Mouse (Mus musculus) ES-Bruce4 (cell line): ENCODE results near the gene Kcne4. TPM values are rescaled to one million over a fixed set of nuclear protein-coding genes. Genes with fewer than 3 reads are reported as not detected.

Source experiments
- H3K27ac ChIP-seq: 2 replicates; pipeline ENCODE4 v1.5.1; 2012; ENCODE audit warnings: low read length, inconsistent platforms; ENCODE audit not compliant: insufficient read depth
- H3K27me3 ChIP-seq: 2 replicates; pipeline ENCODE4 v1.6.1; 2012; ENCODE audit warnings: mild to moderate bottlenecking, low read length, inconsistent platforms; ENCODE audit not compliant: control insufficient read depth, poor library complexity, insufficient read depth, severe bottlenecking
- H3K36me3 ChIP-seq: 2 replicates; pipeline ENCODE4 v1.6.1; 2012; ENCODE audit warnings: inconsistent platforms, mild to moderate bottlenecking, low read length, moderate library complexity; ENCODE audit not compliant: control insufficient read depth, poor library complexity, insufficient read depth, severe bottlenecking
- H3K4me1 ChIP-seq: one replicate; pipeline ENCODE4 v1.8.1; 2011; ENCODE audit warnings: low read length; ENCODE audit not compliant: control insufficient read depth, insufficient read depth
- H3K4me3 ChIP-seq: 2 replicates; pipeline ENCODE4 v1.5.1; 2011; ENCODE audit warnings: low read depth, mild to moderate bottlenecking, low read length
- H3K9ac ChIP-seq: 2 replicates; pipeline ENCODE4 v1.6.1; 2012; ENCODE audit warnings: low read depth, mild to moderate bottlenecking, inconsistent platforms; ENCODE audit not compliant: poor library complexity, severe bottlenecking
- H3K9me3 ChIP-seq: replicated peaks from 2 replicates; pipeline ENCODE4 v1.6.1; 2012; ENCODE audit warnings: mild to moderate bottlenecking, low read length, inconsistent platforms; ENCODE audit not compliant: control insufficient read depth, poor library complexity, insufficient read depth, severe bottlenecking
- CTCF ChIP-seq: IDR thresholded peaks from one replicate; pipeline ENCODE4 v1.8.1; 2011; ENCODE audit warnings: low read depth, low read length
- EP300 ChIP-seq: IDR thresholded peaks from 2 replicates; pipeline ENCODE4 v1.6.1; 2011; ENCODE audit warnings: low read depth, low read length; ENCODE audit not compliant: insufficient read depth
- POLR2A ChIP-seq: IDR thresholded peaks from one replicate; pipeline ENCODE4 v1.8.1; 2011; ENCODE audit warnings: low read length; ENCODE audit not compliant: insufficient read depth
- polyA plus RNA-seq: library from polyadenylated mRNA; stranded (reverse); fragments of >200 nt; gene quantifications from 2 replicates; pipeline ENCODE4 v1.2.4, GENCODE M21; 2011; ENCODE audit warnings: low read depth; ENCODE audit not compliant: missing spikeins, insufficient read depth, insufficient read length

The Kcne4 gene
- polyA plus RNA-seq, 1 experiment = not detected

- H3K27me3 ChIP-seq = no peaks in the 10 kb centered on the region
- no peaks in the 10 kb centered on the region for H3K36me3 ChIP-seq
- no peak overlapping the region for H3K27ac ChIP-seq
- no peak overlapping the region for H3K4me3 ChIP-seq
- H3K9me3 ChIP-seq = no peaks in the 10 kb centered on the region
- TF ChIP-seq EP300 = no peak
- no peak for TF ChIP-seq POLR2A
- no peak for TF ChIP-seq CTCF
- no peak overlapping the region for H3K9ac ChIP-seq
- no peaks in the 10 kb centered on the region for H3K4me1 ChIP-seq
Observed at GRCm38 (mm10) chr1:78846471-78846870, 29.9 kb downstream of the Kcne4 start.

DNA sequence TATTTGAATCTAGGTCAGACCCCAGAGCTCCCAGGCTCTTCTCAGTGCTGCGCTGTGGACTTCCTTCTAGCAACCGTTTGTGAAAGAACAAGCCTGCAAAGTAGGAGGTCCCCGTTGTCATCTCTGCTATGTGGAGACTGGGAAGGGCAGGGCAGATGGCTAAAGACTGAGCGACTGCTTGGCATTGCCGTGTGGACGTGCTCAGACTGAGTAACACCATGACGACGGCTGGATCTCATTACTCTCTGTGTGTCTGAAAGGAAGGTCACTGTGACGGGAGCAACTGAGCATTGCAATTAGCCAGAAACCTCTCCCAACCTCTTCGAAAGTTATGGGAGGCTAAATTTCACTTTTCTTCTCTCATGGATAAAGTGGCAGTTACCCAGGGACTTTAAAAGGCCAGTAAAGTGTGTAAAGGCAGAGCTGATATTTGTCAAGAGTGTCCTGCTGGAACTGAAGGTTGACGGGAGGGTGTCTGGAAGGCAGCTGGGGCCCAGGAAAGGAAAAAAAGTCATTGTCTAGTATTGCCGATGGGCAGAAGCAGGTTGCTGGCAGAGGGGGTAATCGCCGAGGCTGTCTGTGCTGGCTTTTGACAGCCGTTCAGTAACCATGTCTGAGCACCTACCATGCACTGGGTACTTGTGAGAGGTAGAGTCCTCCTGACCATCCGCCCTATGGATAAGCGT, 36.0 kb downstream of the Kcne4 start:
- TF ChIP-seq EP300 (no peak), POLR2A (no peak), CTCF (no peak)
- Histone ChIP-seq H3K36me3 (no peaks in the 10 kb centered on the region), H3K4me1 (no peaks in the 10 kb centered on the region), H3K9me3 (no peaks in the 10 kb centered on the region), H3K27ac (no peak overlapping the region), H3K4me3 (no peak overlapping the region), H3K9ac (no peak overlapping the region), H3K27me3 (no peaks in the 10 kb centered on the region)

- no peaks in the 10 kb centered on the region for H3K4me1 ChIP-seq
- H3K9me3 ChIP-seq = no peaks in the 10 kb centered on the region
Observed at GRCm38 (mm10) chr1:78853094-78853445, 36.5 kb downstream of the Kcne4 start.

GRCm38 (mm10) chr1:78854306-78854705, 37.7 kb downstream of the Kcne4 start:
- no peaks in the 10 kb centered on the region for H3K27me3 ChIP-seq
- H3K36me3 ChIP-seq = no peaks in the 10 kb centered on the region
- no peak for TF ChIP-seq CTCF
- no peak for TF ChIP-seq POLR2A
- TF ChIP-seq EP300 = no peak
- H3K4me1 ChIP-seq = no peaks in the 10 kb centered on the region
- H3K4me3 ChIP-seq = no peak overlapping the region
- no peak overlapping the region for H3K9ac ChIP-seq
- no peak overlapping the region for H3K27ac ChIP-seq
- H3K9me3 ChIP-seq = no peaks in the 10 kb centered on the region

More at GRCm38 (mm10) chr1:78853094-78853445, 36.5 kb downstream of the Kcne4 start:
- Histone ChIP-seq H3K9ac (no peak overlapping the region), H3K4me3 (no peak overlapping the region), H3K27me3 (no peaks in the 10 kb centered on the region), H3K27ac (no peak overlapping the region), H3K36me3 (no peaks in the 10 kb centered on the region)
- TF ChIP-seq EP300 (no peak), CTCF (no peak), POLR2A (no peak)

DNA sequence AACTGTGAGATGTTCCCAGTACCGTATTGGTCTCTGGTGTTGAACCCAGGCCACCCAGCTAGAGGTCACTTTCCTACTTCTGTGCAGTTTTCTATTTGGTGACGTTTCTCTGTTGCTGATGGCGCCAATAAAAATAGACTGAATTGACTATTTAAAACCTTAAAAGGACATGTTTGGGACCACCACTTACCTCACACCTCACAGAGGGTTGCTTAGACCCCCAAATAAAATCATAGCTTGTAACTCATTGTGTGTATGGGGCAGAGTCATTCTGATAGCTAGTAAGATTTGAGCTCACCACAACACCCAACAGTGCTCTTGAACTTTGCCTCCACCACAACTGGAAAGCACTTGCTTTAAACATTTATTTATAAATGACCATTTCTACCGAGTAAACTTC, 43.0 kb downstream of the Kcne4 start:
- no peak overlapping the region for H3K9ac ChIP-seq
- no peaks in the 10 kb centered on the region for H3K36me3 ChIP-seq
- H3K9me3 ChIP-seq = no peaks in the 10 kb centered on the region
- no peak overlapping the region for H3K4me3 ChIP-seq
- H3K27ac ChIP-seq = no peak overlapping the region
- no peaks in the 10 kb centered on the region for H3K4me1 ChIP-seq
- TF ChIP-seq EP300 = no peak
- TF ChIP-seq CTCF = no peak
- TF ChIP-seq POLR2A = no peak
- H3K27me3 ChIP-seq = no peaks in the 10 kb centered on the region

DNA sequence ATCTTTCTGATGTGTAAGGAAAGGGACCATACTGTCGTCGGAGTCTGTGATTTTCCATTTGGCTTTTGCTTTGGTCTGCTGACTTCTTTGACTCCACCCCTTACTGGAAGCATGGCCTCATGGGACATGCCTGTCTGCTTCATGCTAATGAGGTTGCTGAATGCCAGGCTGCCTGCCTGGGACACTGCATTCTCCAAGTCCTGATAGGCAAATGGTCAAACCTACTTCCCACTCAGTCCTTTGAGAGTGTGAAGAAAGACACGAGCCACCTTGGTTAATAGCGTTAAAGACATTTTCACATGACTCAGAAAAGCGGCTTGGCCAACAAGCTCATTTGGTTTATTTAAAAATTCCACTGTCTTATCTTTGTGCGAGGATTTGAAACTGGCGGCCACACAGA, 43.5 kb downstream of the Kcne4 start:
- TF ChIP-seq CTCF = no peak
- no peak for TF ChIP-seq POLR2A
- no peak for TF ChIP-seq EP300
- Histone ChIP-seq H3K36me3 (no peaks in the 10 kb centered on the region), H3K27me3 (no peaks in the 10 kb centered on the region), H3K4me3 (no peak overlapping the region), H3K27ac (no peak overlapping the region), H3K4me1 (no peaks in the 10 kb centered on the region), H3K9me3 (no peaks in the 10 kb centered on the region), H3K9ac (no peak overlapping the region)
